Mouse (Mus musculus) gastrocnemius, postnatal 10 days (tissue): ENCODE measurements around the gene Rtp1. TPM values are rescaled to one million over a fixed set of nuclear protein-coding genes. Genes with fewer than 3 reads are reported as not detected.

Experiments used
- DNase-seq: peaks from one replicate; pipeline ENCODE4 v3.0.0; 2021; ENCODE audit warnings: mixed read lengths
- total RNA-seq, 2 experiments: library from RNA; stranded (reverse); gene quantifications; 2 replicates each; pipeline ENCODE4 v1.2.3; 2021

The Rtp1 gene
- total RNA-seq, 2 experiments from 2014 or later: not detected

- peak; percentile 26 for DNase-seq
Measured at GRCm38 (mm10) chr16:23456534-23456933, 27.6 kb downstream of the Rtp1 start.

- DNase-seq: no peak
Measured at GRCm38 (mm10) chr16:23457338-23457737, 28.4 kb downstream of the Rtp1 start.

- no peak for DNase-seq
Measured at GRCm38 (mm10) chr16:23458906-23459588, 30.1 kb downstream of the Rtp1 start.

- DNase-seq: no peak
Measured at GRCm38 (mm10) chr16:23463671-23464347, 34.9 kb downstream of the Rtp1 start.

- DNase-seq: no peak
Measured at GRCm38 (mm10) chr16:23471551-23471950, 42.6 kb downstream of the Rtp1 start.

GRCm38 (mm10) chr16:23472046-23472445 is 43.1 kb downstream of the Rtp1 start:
- DNase-seq: no peak

- no peak for DNase-seq
Measured at GRCm38 (mm10) chr16:23475651-23476050, 46.7 kb downstream of the Rtp1 start.

GRCm38 (mm10) chr16:23476598-23476997 is 47.7 kb downstream of the Rtp1 start:
- no peak for DNase-seq

GRCm38 (mm10) chr16:23479872-23480603 is 51.1 kb downstream of the Rtp1 start:
- no peak for DNase-seq

- DNase-seq: no peak
Measured at GRCm38 (mm10) chr16:23482218-23482617, 53.3 kb downstream of the Rtp1 start.

- DNase-seq: no peak
Measured at GRCm38 (mm10) chr16:23482846-23483245, 53.9 kb downstream of the Rtp1 start.

GRCm38 (mm10) chr16:23483292-23483691 is 54.4 kb downstream of the Rtp1 start:
- no peak for DNase-seq

Other genes with a start within 250 kb of the Rtp1 start
- 1 to 10 TPM; 9.5 to 9.8 TPM for gene St6gal1, start 204.4 kb upstream of the Rtp1 start, total RNA-seq
- gene Rtp4, start 91.2 kb downstream of the Rtp1 start, total RNA-seq: 1 to 10 TPM; 1.6 to 2.1 TPM
- 10 to 100 TPM; 14.0 to 14.7 TPM for gene Masp1, start 91.7 kb downstream of the Rtp1 start, total RNA-seq